Mouse (Mus musculus) lung, postnatal 4 days (tissue): ENCODE measurements around the gene Olfr548-ps1.

ENCODE experiments used
- DNase-seq, 2 experiments: peaks; one replicate each; pipeline ENCODE4 v3.0.0; 2021

Gene Olfr548-ps1

DNA sequence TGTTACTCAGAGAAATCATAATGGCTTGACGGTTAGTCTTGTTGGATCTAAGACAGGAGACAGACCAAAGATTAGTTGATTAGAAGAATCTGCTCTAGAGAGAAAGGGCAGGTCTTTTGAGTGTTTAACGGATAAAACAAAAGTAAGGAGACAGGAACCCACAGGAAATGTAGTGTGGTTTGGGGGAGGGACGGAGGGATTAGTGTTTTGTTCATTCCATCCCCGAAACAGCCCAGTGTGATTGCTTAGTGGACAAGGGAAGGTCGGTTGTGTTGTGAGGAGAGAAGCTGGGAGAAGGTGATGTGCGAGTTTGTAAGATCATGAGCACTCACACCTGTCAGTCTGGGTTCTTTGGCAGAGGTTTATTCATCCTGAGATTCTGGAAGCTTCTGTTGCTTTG lies 35.3 kb downstream of the Olfr548-ps1 start:
- no peak for DNase-seq

DNA sequence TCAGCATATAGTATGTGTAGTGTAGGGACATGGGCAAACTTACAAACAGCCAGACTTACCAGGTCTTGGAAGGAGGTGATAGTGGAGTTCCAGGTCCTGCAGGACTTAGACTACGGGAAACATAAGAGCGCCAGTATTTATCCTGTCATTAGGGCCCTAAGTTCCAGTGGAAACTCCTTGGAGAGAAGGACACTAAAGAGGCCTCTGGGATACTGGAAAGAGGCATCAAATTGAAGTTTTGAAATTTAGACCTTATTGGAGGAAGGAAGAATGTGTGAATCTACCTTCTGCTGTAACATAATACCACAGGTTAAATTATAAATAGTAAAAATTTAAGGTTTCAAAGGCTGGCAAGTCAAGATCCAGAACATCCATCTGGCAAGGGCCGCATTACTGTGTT lies 51.1 kb downstream of the Olfr548-ps1 start, which contains the start of gene Olfr551:
TSS of gene Olfr551 (minus strand) at position 101 of the 400 bp plus-strand sequence.
- no peak for DNase-seq
